Mouse (Mus musculus) cerebellum, adult 9-10 months (tissue): ENCODE measurements around the gene Ctcf.
A peak's percentile ranks its signal among the peaks of the same experiment; 100 is the strongest.

ENCODE experiments used
- DNase-seq: peaks from one replicate; pipeline ENCODE4 v3.0.0; 2022

Gene Ctcf

DNA sequence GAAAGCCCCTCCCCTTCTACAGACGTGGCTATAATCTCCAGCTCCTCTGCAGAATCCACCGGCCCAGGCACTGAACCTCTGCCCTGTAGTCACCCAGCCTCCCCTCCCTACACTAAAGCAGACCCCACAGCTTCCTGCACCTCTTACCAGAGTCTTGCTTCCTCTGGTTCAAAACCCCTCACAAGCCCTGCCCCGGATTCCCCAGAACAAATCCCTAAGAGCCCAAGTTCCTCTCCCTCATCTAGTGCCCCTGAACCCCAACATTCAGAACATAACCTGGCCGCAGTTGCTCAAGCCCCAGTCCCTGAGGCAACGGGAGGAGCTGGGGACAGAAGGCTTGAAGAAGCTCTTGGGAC, 18.1 kb upstream of the Ctcf start:
- DNase-seq, result no peak

GRCm38 (mm10) chr8:105618892-105619591, 17.3 kb upstream of the Ctcf start:
- no peak for DNase-seq

GRCm38 (mm10) chr8:105620211-105620610, 16.2 kb upstream of the Ctcf start:
- DNase-seq, result no peak

DNA sequence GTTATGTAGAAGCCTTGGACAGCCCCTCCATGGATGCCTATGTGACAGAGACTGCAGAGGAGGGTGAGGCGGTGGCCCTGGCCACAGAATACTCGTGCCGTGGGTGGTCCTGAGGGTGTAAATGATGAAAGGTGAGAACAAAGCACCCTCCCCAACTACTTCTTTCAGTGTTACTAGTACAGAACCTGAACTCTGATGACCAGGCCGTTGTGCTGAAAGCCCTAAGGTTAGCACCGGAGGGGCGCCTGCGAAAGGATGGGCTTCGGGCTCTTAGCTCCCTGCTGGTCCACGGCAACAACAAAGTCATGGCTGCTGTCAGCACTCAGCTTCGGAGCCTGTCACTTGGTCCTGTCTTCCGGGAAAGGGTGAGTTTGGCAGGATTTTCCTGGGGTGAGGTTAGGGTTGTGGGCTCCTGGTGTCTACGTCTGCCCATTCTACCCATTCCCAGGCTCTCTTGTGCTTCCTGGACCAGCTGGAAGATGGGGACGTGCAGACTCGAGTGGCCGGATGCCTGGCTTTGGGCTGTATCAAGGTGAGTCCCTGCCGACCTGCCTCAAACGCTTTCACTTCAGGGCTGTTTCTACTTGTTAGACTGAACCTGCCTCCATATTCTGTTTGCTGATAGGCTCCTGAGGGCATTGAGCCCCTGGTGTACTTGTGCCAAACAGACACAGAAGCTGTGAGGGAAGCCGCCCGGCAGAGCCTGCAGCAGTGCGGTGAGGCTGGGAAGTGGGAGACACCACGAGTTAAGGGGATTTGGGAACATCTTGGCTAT, 15.2 kb upstream of the Ctcf start:
- DNase-seq, result no peak

DNA sequence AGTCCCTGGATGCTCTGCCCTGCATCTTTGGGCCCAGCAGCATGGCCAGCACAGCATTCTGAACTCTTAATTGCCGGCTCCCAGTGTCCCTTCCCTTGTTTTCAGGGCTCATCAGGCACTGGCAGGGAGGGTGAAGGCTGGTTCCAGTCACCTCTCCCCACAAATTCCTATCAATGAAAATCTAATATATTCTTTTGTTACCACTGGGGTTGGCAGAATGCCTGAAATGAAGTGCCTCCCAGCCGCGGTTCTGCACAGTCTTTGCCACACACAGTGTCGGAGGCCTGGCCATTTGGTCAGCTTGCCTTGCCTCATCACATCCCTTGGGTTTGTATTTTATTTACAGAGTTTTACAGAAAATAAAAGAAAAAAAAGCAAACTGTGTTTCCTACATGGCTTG, 14.5 kb upstream of the Ctcf start:
- no peak for DNase-seq

DNA sequence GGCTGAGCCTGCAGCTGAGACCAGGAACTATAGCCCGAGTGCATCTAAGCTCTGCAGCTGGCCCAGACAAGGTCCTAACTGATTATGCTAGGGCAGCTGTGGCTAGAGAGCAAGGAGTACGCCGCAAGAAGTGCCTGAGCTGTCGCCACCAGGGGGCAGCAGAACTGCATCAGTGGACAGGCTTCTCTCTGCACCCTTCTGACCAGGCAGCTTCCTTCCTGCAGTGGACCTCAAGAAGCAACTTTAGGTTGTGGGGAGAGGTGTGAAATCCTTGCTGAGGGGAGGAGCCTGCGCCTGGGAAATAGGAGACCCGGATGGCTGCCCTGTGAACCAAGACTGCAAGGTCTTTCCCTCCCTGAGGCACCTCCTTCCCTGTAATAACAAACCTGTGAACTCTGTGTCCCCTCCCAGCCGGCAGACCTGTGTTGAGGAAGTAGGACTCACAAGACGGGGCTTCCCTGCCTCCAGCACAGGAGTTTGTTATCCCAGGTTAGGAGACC, 13.9 kb upstream of the Ctcf start:
- DNase-seq, result peak; percentile 94

DNA sequence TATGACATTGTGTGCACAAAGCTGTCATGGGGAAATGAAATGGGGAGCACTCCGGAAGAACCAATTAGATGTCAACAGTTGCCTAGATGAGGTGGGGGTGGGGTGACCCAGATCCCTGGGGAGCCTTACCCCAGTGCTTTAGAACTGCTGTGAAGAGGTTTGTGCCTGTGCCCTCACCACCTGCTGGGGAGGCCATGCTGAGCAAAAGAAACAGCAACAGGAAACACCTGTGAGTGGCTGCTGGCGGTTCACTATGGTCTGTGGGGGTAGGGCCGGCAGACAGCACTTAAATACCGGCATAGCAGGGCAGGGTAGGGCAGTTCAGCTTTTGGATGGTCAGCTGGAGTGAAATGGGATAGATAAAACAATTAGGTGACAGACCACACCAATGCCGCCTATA, 13.2 kb upstream of the Ctcf start:
- no peak for DNase-seq

DNA sequence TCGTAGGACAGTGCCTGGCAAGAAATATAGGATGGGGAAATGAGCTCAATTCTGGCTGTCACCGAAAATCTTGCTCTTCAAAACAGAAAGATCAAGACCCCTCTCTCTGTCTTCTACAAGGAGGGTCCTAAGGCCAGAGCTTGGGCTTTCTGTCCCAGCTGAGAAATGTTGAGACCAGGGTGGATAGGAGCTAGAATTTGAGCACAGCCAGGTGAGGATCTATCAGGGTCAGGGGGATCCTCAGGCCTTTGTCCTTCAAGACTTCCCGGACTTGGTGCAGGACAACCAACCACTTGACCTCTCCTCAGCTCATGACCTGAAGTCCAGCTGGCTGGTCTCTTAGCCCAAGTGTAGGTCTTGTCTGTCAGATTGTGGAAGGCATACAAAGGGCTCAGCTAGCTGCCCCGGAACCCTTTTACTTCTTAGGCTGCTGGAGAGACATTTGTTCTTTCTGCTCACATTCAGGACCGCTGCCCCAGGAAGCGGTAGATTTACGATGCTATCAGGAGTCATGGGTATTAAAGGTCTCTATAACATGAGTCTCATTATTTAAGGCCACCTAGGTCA, 12.6 kb upstream of the Ctcf start:
- no peak for DNase-seq

DNA sequence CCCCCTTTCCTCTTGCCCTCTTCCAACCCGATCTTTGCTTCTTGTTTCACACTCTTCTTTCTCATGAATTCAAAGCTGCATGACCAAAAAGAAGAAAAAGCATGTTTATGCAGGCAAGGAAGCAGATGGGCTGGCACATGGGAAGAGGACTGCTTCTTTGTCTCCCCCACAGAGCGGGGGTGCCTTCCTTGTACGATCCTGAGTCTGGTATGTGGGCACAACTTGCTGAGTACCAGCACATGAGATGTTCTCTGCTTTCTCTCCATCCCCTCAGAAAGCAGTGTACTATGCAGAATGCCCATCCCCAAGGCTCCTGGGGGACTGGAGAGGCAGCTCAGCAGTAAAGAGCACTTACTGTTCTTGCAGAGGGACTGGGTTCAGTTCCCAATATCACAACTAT, 12.0 kb upstream of the Ctcf start:
- DNase-seq, result no peak

DNA sequence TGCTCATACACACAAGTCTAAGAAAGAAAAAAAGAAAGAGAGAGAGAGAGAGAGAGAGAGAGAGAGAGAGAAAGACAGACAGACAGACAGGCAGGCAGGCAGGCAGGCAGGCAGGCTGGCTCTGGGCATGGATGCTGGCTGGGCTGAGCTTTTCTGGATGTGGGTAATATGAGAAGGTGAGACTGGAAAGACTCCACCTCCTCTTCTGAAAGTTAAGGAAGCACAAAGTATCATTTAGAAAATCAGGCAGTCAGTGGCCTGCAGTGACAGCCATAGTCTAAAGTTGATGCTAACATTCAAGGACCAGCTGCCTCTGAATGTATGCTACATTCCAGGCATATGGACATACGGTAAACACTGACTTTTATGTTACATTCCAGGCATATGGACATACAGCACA, 11.5 kb upstream of the Ctcf start:
- DNase-seq, result no peak

- DNase-seq, result no peak
Observed at GRCm38 (mm10) chr8:105626086-105626485, 10.3 kb upstream of the Ctcf start.

GRCm38 (mm10) chr8:105629337-105629736, 7.0 kb upstream of the Ctcf start:
- DNase-seq, result no peak

GRCm38 (mm10) chr8:105634771-105635458, 1.5 kb upstream of the Ctcf start:
- no peak for DNase-seq

GRCm38 (mm10) chr8:105635481-105635880, 887 bp upstream of the Ctcf start:
- peak; percentile 76 for DNase-seq

GRCm38 (mm10) chr8:105636963-105637510, 669 bp downstream of the Ctcf start, which contains the start of gene Agrp:
Agrp (minus strand) TSS chr8:105637393.
- DNase-seq, result peak; percentile 74

DNA sequence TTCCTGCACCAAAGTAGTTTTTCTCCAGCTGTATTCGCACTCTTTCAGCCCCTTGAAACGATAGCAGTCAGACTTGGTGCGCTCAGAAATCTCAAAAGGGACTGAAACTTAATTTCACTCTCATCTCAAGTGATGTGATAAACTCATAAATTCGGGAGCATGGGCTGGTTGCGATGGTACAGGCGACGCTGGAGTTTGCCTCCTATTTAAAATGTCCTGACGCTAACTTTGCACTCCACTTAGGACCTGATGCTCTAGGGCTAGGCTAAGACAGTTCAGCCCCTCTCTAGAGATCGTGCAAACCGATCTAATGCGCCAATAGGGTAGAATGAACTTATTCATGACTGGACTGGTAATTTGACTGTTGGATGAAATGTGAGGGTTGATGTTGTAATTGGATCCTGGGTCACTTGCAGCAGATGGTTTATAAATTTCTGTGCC, 1.3 kb downstream of the Ctcf start:
- no peak for DNase-seq

DNA sequence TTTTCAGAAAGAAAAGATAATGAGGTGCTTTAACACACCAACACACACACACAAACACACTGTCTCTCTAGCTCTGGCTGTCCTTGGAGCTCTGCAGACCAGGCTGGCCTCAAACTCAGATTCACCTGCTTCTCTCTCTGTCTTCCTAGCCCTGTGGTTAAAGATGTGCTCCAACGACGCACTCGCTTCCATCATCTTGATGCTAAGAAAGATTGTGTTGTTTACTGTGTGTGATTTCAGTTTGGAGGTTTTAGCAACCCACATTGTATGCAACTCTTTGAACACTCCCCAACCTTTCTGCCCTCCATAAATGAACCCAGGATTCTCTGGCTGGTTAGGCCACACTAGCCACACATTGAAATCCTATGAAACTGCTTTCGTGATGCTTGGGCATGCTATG, 2.1 kb downstream of the Ctcf start:
- DNase-seq, result no peak

- no peak for DNase-seq
Observed at GRCm38 (mm10) chr8:105639835-105640234, 3.5 kb downstream of the Ctcf start.

DNA sequence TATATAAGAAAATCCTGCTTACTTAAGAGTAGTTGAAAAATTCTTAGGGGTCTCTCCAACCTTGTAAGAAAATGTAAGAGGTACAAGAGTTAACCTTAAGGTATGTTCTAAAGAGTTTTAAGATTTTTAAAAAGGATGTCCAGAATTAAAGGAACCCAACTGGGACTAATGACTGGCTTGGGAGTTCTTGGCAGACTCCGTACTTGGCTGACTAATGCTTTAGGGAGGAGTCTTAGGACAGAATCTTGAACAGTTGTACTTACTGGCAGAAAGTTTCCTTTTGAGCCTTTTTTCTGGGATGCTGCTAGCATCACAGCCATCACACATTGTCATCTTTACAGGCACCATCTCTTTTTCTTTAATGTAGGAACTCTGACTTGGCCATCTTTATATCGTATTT, 4.1 kb downstream of the Ctcf start:
- DNase-seq, result no peak

DNA sequence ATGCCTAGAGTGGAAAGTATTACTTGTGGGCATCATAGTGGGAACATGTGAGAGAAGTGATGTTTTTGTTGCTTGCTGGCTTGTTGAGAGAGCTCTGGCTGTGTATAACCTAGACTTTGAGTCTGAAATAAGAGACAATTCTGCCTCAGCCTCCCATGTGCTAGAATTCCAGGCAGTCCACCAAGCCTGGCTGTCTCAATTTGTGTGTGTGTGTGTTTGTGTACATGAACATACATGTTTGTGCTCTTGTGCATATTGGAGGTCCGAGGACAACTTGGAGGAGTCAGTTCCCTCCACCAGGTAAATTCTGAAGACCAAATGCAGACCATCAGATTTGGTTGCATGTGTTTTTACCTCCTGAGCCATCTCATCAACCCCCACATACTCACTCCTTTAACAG, 8.8 kb downstream of the Ctcf start:
- DNase-seq, result no peak

DNA sequence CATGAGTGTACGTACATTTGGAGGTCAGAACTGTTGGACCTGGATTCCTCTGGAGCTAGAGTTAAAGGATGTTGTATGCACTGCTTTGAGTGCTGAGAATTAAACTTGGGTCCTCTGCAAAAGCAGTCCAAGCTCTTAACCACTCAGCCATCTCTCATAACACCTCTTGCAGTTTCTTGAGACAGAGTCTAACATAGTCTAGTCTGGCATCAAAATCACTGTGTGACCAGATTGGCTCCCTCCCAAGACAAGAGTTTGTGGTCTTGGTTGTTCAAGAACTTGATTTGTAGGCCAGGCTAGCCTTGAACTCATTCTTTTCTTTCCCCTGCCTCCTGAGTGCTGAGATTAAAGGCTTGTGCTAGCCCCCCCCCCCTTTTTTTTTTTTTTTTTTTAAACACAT, 12.6 kb downstream of the Ctcf start:
- DNase-seq, result no peak

GRCm38 (mm10) chr8:105657641-105658040, 21.3 kb downstream of the Ctcf start:
- no peak for DNase-seq

GRCm38 (mm10) chr8:105661167-105661566, 24.8 kb downstream of the Ctcf start:
- DNase-seq, result peak; percentile 58
